Mouse (Mus musculus): Measurements from ENCODE around the gene Skap2. TPM values are rescaled to one million over a fixed set of nuclear protein-coding genes. Genes with fewer than 3 reads are reported as not detected.

Skap2 gene
- polyA plus RNA-seq, 1 experiment: 8.9 TPM

GRCm38 (mm10) chr6:51933998-51934397, 78.4 kb downstream of the Skap2 start:
- H3K4me1 ChIP-seq (replicated peaks; ENCODE audit: control insufficient read depth, insufficient read depth, low read length): no peaks in the 10 kb centered on the region
- 86% methylated on average over 4 of the region's 4 CpGs for WGBS
- no peak overlapping the region for H3K4me3 ChIP-seq (ENCODE audit: control insufficient read depth, insufficient read depth, low read length)
- TF ChIP-seq POLR2A (IDR thresholded peaks at IDR 0.05; ENCODE audit: control insufficient read depth, extremely low read depth, insufficient read depth, low read length, poor library complexity) (no peak), CTCF (IDR thresholded peaks at IDR 0.05; ENCODE audit: borderline replicate concordance, control insufficient read depth, extremely low read depth, insufficient read depth, low read length, poor library complexity) (no peak)
- H3K27ac ChIP-seq (ENCODE audit: control insufficient read depth, insufficient read depth, low read length): no peak overlapping the region
- no peaks in the 10 kb centered on the region for H3K36me3 ChIP-seq (ENCODE audit: control insufficient read depth, insufficient read depth, low read length)
- no peaks in the 10 kb centered on the region for H3K27me3 ChIP-seq (ENCODE audit: control insufficient read depth, insufficient read depth, low read length)
- no peak for DNase-seq

GRCm38 (mm10) chr6:51933034-51933611, 79.2 kb downstream of the Skap2 start:
- H3K27ac ChIP-seq (ENCODE audit: control insufficient read depth, insufficient read depth, low read length): no peak overlapping the region
- H3K27me3 ChIP-seq (ENCODE audit: control insufficient read depth, insufficient read depth, low read length): no peaks in the 10 kb centered on the region
- 96% methylated on average over 3 of the region's 3 CpGs for WGBS
- no peak for DNase-seq
- H3K4me1 ChIP-seq (replicated peaks; ENCODE audit: control insufficient read depth, insufficient read depth, low read length): no peaks in the 10 kb centered on the region
- no peaks in the 10 kb centered on the region for H3K36me3 ChIP-seq (ENCODE audit: control insufficient read depth, insufficient read depth, low read length)
- H3K4me3 ChIP-seq (ENCODE audit: control insufficient read depth, insufficient read depth, low read length): no peak overlapping the region
- TF ChIP-seq POLR2A (IDR thresholded peaks at IDR 0.05; ENCODE audit: control insufficient read depth, extremely low read depth, insufficient read depth, low read length, poor library complexity) (no peak), CTCF (IDR thresholded peaks at IDR 0.05; ENCODE audit: borderline replicate concordance, control insufficient read depth, extremely low read depth, insufficient read depth, low read length, poor library complexity) (no peak)

GRCm38 (mm10) chr6:51927101-51927500, 85.2 kb downstream of the Skap2 start:
- TF ChIP-seq POLR2A (IDR thresholded peaks at IDR 0.05; ENCODE audit: control insufficient read depth, extremely low read depth, insufficient read depth, low read length, poor library complexity): no peak
- TF ChIP-seq CTCF (IDR thresholded peaks at IDR 0.05; ENCODE audit: borderline replicate concordance, control insufficient read depth, extremely low read depth, insufficient read depth, low read length, poor library complexity): no peak
- H3K27me3 ChIP-seq (ENCODE audit: control insufficient read depth, insufficient read depth, low read length): no peaks in the 10 kb centered on the region

GRCm38 (mm10) chr6:51921831-51922230, 90.5 kb downstream of the Skap2 start:
- H3K27ac ChIP-seq (ENCODE audit: control insufficient read depth, insufficient read depth, low read length): no peak overlapping the region
- no peaks in the 10 kb centered on the region for H3K36me3 ChIP-seq (ENCODE audit: control insufficient read depth, insufficient read depth, low read length)
- TF ChIP-seq POLR2A (IDR thresholded peaks at IDR 0.05; ENCODE audit: control insufficient read depth, extremely low read depth, insufficient read depth, low read length, poor library complexity) (no peak), CTCF (IDR thresholded peaks at IDR 0.05; ENCODE audit: borderline replicate concordance, control insufficient read depth, extremely low read depth, insufficient read depth, low read length, poor library complexity) (no peak)
- no peaks in the 10 kb centered on the region for H3K27me3 ChIP-seq (ENCODE audit: control insufficient read depth, insufficient read depth, low read length)
- WGBS: 95% methylated on average over 4 of the region's 4 CpGs
- H3K4me1 ChIP-seq (replicated peaks; ENCODE audit: control insufficient read depth, insufficient read depth, low read length): no peaks in the 10 kb centered on the region; the same call in 1 of the 2 replicates
- no peak for DNase-seq
- no peak overlapping the region for H3K4me3 ChIP-seq (ENCODE audit: control insufficient read depth, insufficient read depth, low read length)

More at GRCm38 (mm10) chr6:51927101-51927500, 85.2 kb downstream of the Skap2 start:
- Histone ChIP-seq H3K4me1 (replicated peaks; ENCODE audit: control insufficient read depth, insufficient read depth, low read length) (no peaks in the 10 kb centered on the region; the same call in 1 of the 2 replicates), H3K36me3 (ENCODE audit: control insufficient read depth, insufficient read depth, low read length) (no peaks in the 10 kb centered on the region), H3K27ac (ENCODE audit: control insufficient read depth, insufficient read depth, low read length) (no peak overlapping the region), H3K4me3 (ENCODE audit: control insufficient read depth, insufficient read depth, low read length) (no peak overlapping the region)
- 86% methylated on average over 3 of the region's 3 CpGs for WGBS
- no peak for DNase-seq

GRCm38 (mm10) chr6:51908495-51908894, 103.9 kb downstream of the Skap2 start:
- Histone ChIP-seq H3K4me3 (ENCODE audit: control insufficient read depth, insufficient read depth, low read length) (no peak overlapping the region), H3K36me3 (ENCODE audit: control insufficient read depth, insufficient read depth, low read length) (no peaks in the 10 kb centered on the region), H3K27ac (ENCODE audit: control insufficient read depth, insufficient read depth, low read length) (no peak overlapping the region), H3K27me3 (ENCODE audit: control insufficient read depth, insufficient read depth, low read length) (no peaks in the 10 kb centered on the region), H3K4me1 (replicated peaks; ENCODE audit: control insufficient read depth, insufficient read depth, low read length) (peaks cover 3% of the 10 kb centered on the region)
- DNase-seq: no peak
- TF ChIP-seq CTCF (IDR thresholded peaks at IDR 0.05; ENCODE audit: borderline replicate concordance, control insufficient read depth, extremely low read depth, insufficient read depth, low read length, poor library complexity): no peak
- no peak for TF ChIP-seq POLR2A (IDR thresholded peaks at IDR 0.05; ENCODE audit: control insufficient read depth, extremely low read depth, insufficient read depth, low read length, poor library complexity)

- no peak for DNase-seq
- Histone ChIP-seq H3K27me3 (ENCODE audit: control insufficient read depth, insufficient read depth, low read length) (no peaks in the 10 kb centered on the region), H3K27ac (ENCODE audit: control insufficient read depth, insufficient read depth, low read length) (no peak overlapping the region), H3K36me3 (ENCODE audit: control insufficient read depth, insufficient read depth, low read length) (no peaks in the 10 kb centered on the region), H3K4me3 (ENCODE audit: control insufficient read depth, insufficient read depth, low read length) (no peak overlapping the region), H3K4me1 (replicated peaks; ENCODE audit: control insufficient read depth, insufficient read depth, low read length) (peaks cover 3% of the 10 kb centered on the region)
- no peak for TF ChIP-seq CTCF (IDR thresholded peaks at IDR 0.05; ENCODE audit: borderline replicate concordance, control insufficient read depth, extremely low read depth, insufficient read depth, low read length, poor library complexity)
- no peak for TF ChIP-seq POLR2A (IDR thresholded peaks at IDR 0.05; ENCODE audit: control insufficient read depth, extremely low read depth, insufficient read depth, low read length, poor library complexity)
- 7% methylated on average over 4 of the region's 4 CpGs for WGBS
Observed at GRCm38 (mm10) chr6:51905659-51906058, 106.7 kb downstream of the Skap2 start.

- Histone ChIP-seq H3K4me3 (ENCODE audit: control insufficient read depth, insufficient read depth, low read length) (no peak overlapping the region), H3K36me3 (ENCODE audit: control insufficient read depth, insufficient read depth, low read length) (no peaks in the 10 kb centered on the region), H3K27ac (ENCODE audit: control insufficient read depth, insufficient read depth, low read length) (no peak overlapping the region), H3K4me1 (replicated peaks; ENCODE audit: control insufficient read depth, insufficient read depth, low read length) (peaks cover 3% of the 10 kb centered on the region), H3K27me3 (ENCODE audit: control insufficient read depth, insufficient read depth, low read length) (no peaks in the 10 kb centered on the region)
- TF ChIP-seq POLR2A (IDR thresholded peaks at IDR 0.05; ENCODE audit: control insufficient read depth, extremely low read depth, insufficient read depth, low read length, poor library complexity): no peak
- no peak for TF ChIP-seq CTCF (IDR thresholded peaks at IDR 0.05; ENCODE audit: borderline replicate concordance, control insufficient read depth, extremely low read depth, insufficient read depth, low read length, poor library complexity)
- WGBS: 96% methylated on average over 1 of the region's 1 CpGs
- DNase-seq: no peak
Observed at GRCm38 (mm10) chr6:51901544-51901943, 110.8 kb downstream of the Skap2 start.

Measured in thymus, adult 2 months (tissue).